Mouse (Mus musculus) adrenal gland, postnatal 10 days (tissue): ENCODE results near the gene Shkbp1. TPM values are rescaled to one million over a fixed set of nuclear protein-coding genes. Genes with fewer than 3 reads are reported as not detected.
A peak's percentile ranks its signal among the peaks of the same experiment; 100 is the strongest.

ENCODE experiments used
- DNase-seq: peaks from one replicate; pipeline ENCODE4 v3.0.0; 2021; ENCODE audit warnings: mixed read lengths
- total RNA-seq, 2 experiments: library from RNA; stranded (reverse); gene quantifications; 2 replicates each; pipeline ENCODE4 v1.2.3; 2021

Shkbp1 gene
- total RNA-seq, 2 experiments from 2014 or later = 19.6 to 22.9 TPM

- no peak for DNase-seq
These were observed 10.4 kb upstream of the Shkbp1 start for GRCm38 (mm10) chr7:27366082-27366844.

- DNase-seq = no peak
These were observed 8.6 kb upstream of the Shkbp1 start for GRCm38 (mm10) chr7:27364379-27364778.

- peak; percentile 99 for DNase-seq
These were observed 5.6 kb upstream of the Shkbp1 start for GRCm38 (mm10) chr7:27361283-27361946.

- no peak for DNase-seq
These were observed 4.9 kb upstream of the Shkbp1 start for GRCm38 (mm10) chr7:27360749-27361148.

GRCm38 (mm10) chr7:27359706-27360358 lies 4.0 kb upstream of the Shkbp1 start:
- DNase-seq = no peak

GRCm38 (mm10) chr7:27359162-27359561 lies 3.3 kb upstream of the Shkbp1 start:
- DNase-seq = no peak

- DNase-seq = no peak
These were observed 1.8 kb upstream of the Shkbp1 start for GRCm38 (mm10) chr7:27357595-27357978.

- no peak for DNase-seq
These were observed 1.2 kb upstream of the Shkbp1 start, which contains the start of gene Gm20479 for GRCm38 (mm10) chr7:27356861-27357594. Gm20479 (minus strand) TSS chr7:27357419.

- DNase-seq = peak; percentile 58
These were observed 429 bp upstream of the Shkbp1 start for GRCm38 (mm10) chr7:27356248-27356647.

- no peak for DNase-seq
These were observed 558 bp downstream of the Shkbp1 start for GRCm38 (mm10) chr7:27355261-27355660.

- DNase-seq = no peak
These were observed 1.0 kb downstream of the Shkbp1 start for GRCm38 (mm10) chr7:27354783-27355182.

- DNase-seq = no peak
These were observed 1.7 kb downstream of the Shkbp1 start for GRCm38 (mm10) chr7:27354144-27354543.

GRCm38 (mm10) chr7:27345444-27345843 lies 10.4 kb downstream of the Shkbp1 start:
- no peak for DNase-seq

- no peak for DNase-seq
These were observed 13.2 kb downstream of the Shkbp1 start for GRCm38 (mm10) chr7:27342595-27342994.

- no peak for DNase-seq
These were observed 16.3 kb downstream of the Shkbp1 start for GRCm38 (mm10) chr7:27339519-27339918.

- DNase-seq = no peak
These were observed 16.7 kb downstream of the Shkbp1 start for GRCm38 (mm10) chr7:27339114-27339513.

GRCm38 (mm10) chr7:27337175-27337853 lies 18.5 kb downstream of the Shkbp1 start, which contains the start of gene Ltbp4:
Ltbp4 (minus strand) TSS chr7:27337692.
- peak; percentile 41 for DNase-seq

GRCm38 (mm10) chr7:27335928-27336823 lies 19.6 kb downstream of the Shkbp1 start:
- peak; percentile 94 for DNase-seq

GRCm38 (mm10) chr7:27335011-27335720 lies 20.7 kb downstream of the Shkbp1 start:
- DNase-seq = no peak

- DNase-seq = peak; percentile 49
These were observed 21.4 kb downstream of the Shkbp1 start for GRCm38 (mm10) chr7:27334405-27334911.
